Mouse (Mus musculus) layer of hippocampus, adult 8-10 months (tissue): ENCODE results near the gene Rab37. TPM values are rescaled to one million over a fixed set of nuclear protein-coding genes. Genes with fewer than 3 reads are reported as not detected.
A peak's percentile ranks its signal among the peaks of the same experiment; 100 is the strongest.

Experiments used
- DNase-seq, 2 experiments: peaks; one replicate each; pipeline ENCODE4 v3.0.0; 2022; ENCODE audit warnings: low spot score in 2 of 2
- total RNA-seq, 4 experiments: library from RNA; stranded (reverse); gene quantifications; 2 replicates each; pipeline ENCODE4 v1.2.4; 2022

Gene Rab37
- total RNA-seq, 4 experiments from 2014 or later: 2.8 to 4.0 (median 3.9) TPM

- DNase-seq: no peak
Observed at GRCm38 (mm10) chr11:115195933-115196332, 104.7 kb downstream of the Rab37 start.

- no peak for DNase-seq
Observed at GRCm38 (mm10) chr11:115197558-115197957, 106.3 kb downstream of the Rab37 start.

GRCm38 (mm10) chr11:115198932-115199384 lies 107.7 kb downstream of the Rab37 start:
- DNase-seq: no peak

GRCm38 (mm10) chr11:115200520-115200919 lies 109.3 kb downstream of the Rab37 start:
- no peak for DNase-seq

GRCm38 (mm10) chr11:115202316-115202715 lies 111.1 kb downstream of the Rab37 start:
- DNase-seq: peak; percentile 59 to 85

- DNase-seq: no peak
Observed at GRCm38 (mm10) chr11:115202756-115203155, 111.5 kb downstream of the Rab37 start.

- DNase-seq: no peak
Observed at GRCm38 (mm10) chr11:115208126-115208525, 116.9 kb downstream of the Rab37 start.

- DNase-seq: no peak
Observed at GRCm38 (mm10) chr11:115208776-115209732, 117.8 kb downstream of the Rab37 start.

GRCm38 (mm10) chr11:115209958-115210357 lies 118.7 kb downstream of the Rab37 start:
- no peak for DNase-seq

Other genes with a start within 250 kb of the Rab37 start
- 1 to 10 TPM; 4.3 to 7.2 (median 4.8) TPM for gene Gprc5c, start 240.3 kb upstream of the Rab37 start, total RNA-seq
- 1 to 10 TPM in 2 of 4 experiments, under 1 TPM in 2; 0.39 to 1.3 (median 0.80) TPM for gene Cd300a, start 201.4 kb upstream of the Rab37 start, total RNA-seq
- under 1 TPM in 2 of 4 experiments, not detected in 2; 0.25 to 0.48 TPM for gene Cd300lb, start 157.0 kb upstream of the Rab37 start, total RNA-seq
- not detected for gene Cd300c, start 122.3 kb upstream of the Rab37 start, total RNA-seq
- under 1 TPM in 2 of 4 experiments, not detected in 2; 0.20 to 0.45 TPM for gene Cd300ld, start 101.5 kb upstream of the Rab37 start, total RNA-seq
- gene Cd300c2, start 89.6 kb upstream of the Rab37 start, total RNA-seq: 10 to 100 TPM in 2 of 4 experiments, 1 to 10 TPM in 2; 3.8 to 26.2 (median 12.4) TPM
- gene Cd300ld2, start 75.2 kb upstream of the Rab37 start, total RNA-seq: not detected
- gene Cd300ld4, start 64.4 kb upstream of the Rab37 start, total RNA-seq: 1 to 10 TPM in 3 of 4 experiments, under 1 TPM in 1; 0.69 to 3.5 (median 1.8) TPM
- gene Cd300ld5, start 53.7 kb upstream of the Rab37 start, total RNA-seq: 1 to 10 TPM in 1 of 4 experiments, under 1 TPM in 1, not detected in 2; 0.45 to 4.0 TPM
- 1 to 10 TPM in 2 of 4 experiments, under 1 TPM in 1, not detected in 1; 0.45 to 3.7 (median 3.6) TPM for gene Cd300ld3, start 43.0 kb upstream of the Rab37 start, total RNA-seq
- under 1 TPM in 3 of 4 experiments, not detected in 1; 0.14 to 0.20 (median 0.18) TPM for gene Cd300e, start 29.3 kb upstream of the Rab37 start, total RNA-seq
- 1 to 10 TPM in 3 of 4 experiments, under 1 TPM in 1; 0.62 to 4.3 (median 1.7) TPM for gene Cd300lf, start 42.6 kb downstream of the Rab37 start, total RNA-seq
- gene Slc9a3r1, start 71.9 kb downstream of the Rab37 start, total RNA-seq: 10 to 100 TPM; 68.3 to 84.2 (median 77.1) TPM
- 10 to 100 TPM; 12.5 to 19.8 (median 16.1) TPM for gene Tmem104, start 96.1 kb downstream of the Rab37 start, total RNA-seq
- gene Nat9, start 96.4 kb downstream of the Rab37 start, total RNA-seq: 10 to 100 TPM; 20.4 to 25.2 (median 22.5) TPM
- 10 to 100 TPM; 42.3 to 48.8 (median 44.6) TPM for gene Grin2c, start 175.8 kb downstream of the Rab37 start, total RNA-seq
- gene Fdxr, start 185.6 kb downstream of the Rab37 start, total RNA-seq: 10 to 100 TPM; 22.8 to 25.5 (median 24.6) TPM
- gene Fads6, start 206.2 kb downstream of the Rab37 start, total RNA-seq: 10 to 100 TPM; 16.7 to 18.5 (median 17.1) TPM
- gene Otop2, start 215.7 kb downstream of the Rab37 start, total RNA-seq: under 1 TPM; 0.30 to 0.55 (median 0.40) TPM
- gene Ush1g, start 230.6 kb downstream of the Rab37 start, total RNA-seq: under 1 TPM; 0.36 to 0.95 (median 0.59) TPM
- under 1 TPM in 2 of 4 experiments, not detected in 2; 0.14 to 0.27 TPM for gene Otop3, start 243.3 kb downstream of the Rab37 start, total RNA-seq